Mouse (Mus musculus): Measurements from ENCODE around the gene Cachd1.

The Cachd1 gene

GRCm38 (mm10) chr4:100865423-100865822, 88.9 kb downstream of the Cachd1 start:
- DNase-seq (ENCODE audit: low spot score in 2 of 2), result no peak

DNA sequence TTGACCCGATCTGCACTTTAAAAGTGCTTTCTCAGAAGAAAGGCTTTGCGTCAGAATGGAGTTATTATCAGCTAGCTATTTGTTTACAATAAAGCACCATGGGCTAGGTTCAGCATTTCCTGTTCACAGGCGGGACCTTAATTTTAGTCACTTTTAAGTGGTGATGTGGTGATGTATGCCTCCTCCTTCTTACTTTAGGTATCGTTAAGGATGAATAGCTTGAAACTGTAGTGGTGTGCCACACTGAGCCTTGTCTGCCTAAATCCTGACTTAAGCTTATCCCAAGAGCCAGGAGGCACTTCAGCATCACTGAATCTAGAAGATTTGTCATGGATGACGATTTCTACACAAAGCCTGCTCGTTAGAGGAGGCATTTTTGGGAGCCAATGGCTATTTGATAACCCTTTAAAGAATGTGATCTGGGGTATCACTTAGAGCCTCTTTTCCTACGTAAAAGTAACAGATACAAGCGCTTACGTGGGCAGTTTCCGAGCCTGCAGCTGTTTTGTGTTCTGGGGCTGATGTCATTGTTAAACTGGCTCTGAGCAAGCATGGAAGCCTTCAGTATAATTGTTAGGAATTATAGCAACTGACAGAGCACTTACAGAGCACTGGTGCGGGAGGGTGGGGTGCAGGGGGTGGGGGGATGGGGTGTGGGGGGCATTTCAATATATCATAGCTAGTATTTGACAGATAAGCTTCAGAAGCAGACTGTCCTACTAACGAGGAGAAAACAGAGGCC, 89.7 kb downstream of the Cachd1 start:
- DNase-seq (ENCODE audit: low spot score in 2 of 2), result no peak

DNA sequence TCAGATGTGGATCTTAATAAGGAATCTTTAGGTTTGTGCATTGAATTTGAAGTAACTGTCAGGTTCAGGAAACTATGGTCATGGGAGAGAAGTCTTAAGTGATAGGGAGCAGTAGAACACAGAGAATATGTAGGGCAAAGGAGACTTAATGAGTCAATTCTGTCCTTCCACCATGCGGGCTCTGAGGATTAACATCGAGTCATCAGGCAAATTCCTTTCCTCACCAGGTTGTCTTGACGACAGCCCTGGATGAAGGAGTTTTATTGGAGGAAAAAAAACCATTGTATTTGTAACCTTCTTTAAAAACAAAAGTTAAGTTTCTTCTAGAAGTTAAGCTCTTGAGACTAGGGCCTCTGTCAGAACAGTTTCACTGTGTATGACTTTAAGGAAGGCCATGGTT, 100.9 kb downstream of the Cachd1 start:
- no peak for DNase-seq (ENCODE audit: low spot score in 2 of 2)

GRCm38 (mm10) chr4:100879414-100879813, 102.9 kb downstream of the Cachd1 start:
- DNase-seq (ENCODE audit: low spot score in 2 of 2), result no peak

DNA sequence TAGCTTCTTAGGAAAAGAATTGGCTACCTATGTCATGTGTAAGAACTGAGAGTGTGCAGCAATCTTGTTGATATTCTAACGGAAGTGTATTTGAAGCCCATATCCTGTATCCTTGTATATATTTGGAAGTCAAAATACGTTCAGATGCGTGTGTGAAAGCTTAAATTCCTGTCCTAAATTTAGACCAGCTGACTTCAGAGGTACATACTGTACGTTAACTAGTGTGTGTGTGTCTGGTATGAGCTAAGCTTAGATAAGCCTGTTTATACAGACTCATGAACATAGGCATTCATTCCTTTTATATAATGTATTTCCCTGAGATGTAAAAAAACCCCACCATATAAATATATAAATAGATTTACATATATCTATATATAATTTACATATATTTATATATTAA, 103.6 kb downstream of the Cachd1 start:
- no peak for DNase-seq (ENCODE audit: low spot score in 2 of 2)

- DNase-seq (ENCODE audit: low spot score in 2 of 2), result no peak
Measured at GRCm38 (mm10) chr4:100885793-100886742, 109.6 kb downstream of the Cachd1 start.

GRCm38 (mm10) chr4:100886743-100887416, 110.4 kb downstream of the Cachd1 start:
- DNase-seq (ENCODE audit: low spot score in 2 of 2), result no peak

- DNase-seq (ENCODE audit: low spot score in 2 of 2), result no peak
Measured at GRCm38 (mm10) chr4:100890106-100890970, 113.9 kb downstream of the Cachd1 start.

- DNase-seq (ENCODE audit: low spot score in 2 of 2), result no peak
Measured at GRCm38 (mm10) chr4:100893739-100894138, 117.3 kb downstream of the Cachd1 start.

DNA sequence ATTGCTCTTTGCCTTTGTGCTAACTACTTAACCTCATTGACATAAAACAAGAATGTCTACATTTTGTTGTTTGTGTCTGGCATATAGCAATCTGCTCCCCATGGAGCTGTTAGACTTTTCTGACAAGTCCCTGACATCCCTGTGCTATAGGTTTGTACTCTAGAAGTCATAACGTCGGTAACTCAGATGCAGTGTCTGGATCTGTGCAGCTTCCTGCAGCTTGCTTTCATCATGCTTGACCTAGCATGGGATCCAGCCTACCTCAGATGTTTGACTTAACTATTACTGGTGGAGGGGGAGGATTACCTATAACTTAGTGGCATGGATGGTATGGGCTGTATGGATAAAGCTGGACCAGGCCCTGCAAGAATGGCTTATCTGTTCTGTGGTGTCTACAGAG, 117.7 kb downstream of the Cachd1 start:
- no peak for DNase-seq (ENCODE audit: low spot score in 2 of 2)

- no peak for DNase-seq (ENCODE audit: low spot score in 2 of 2)
Measured at GRCm38 (mm10) chr4:100896260-100897010, 120.0 kb downstream of the Cachd1 start.

GRCm38 (mm10) chr4:100897943-100898342, 121.5 kb downstream of the Cachd1 start:
- no peak for DNase-seq (ENCODE audit: low spot score in 2 of 2)

- no peak for DNase-seq (ENCODE audit: low spot score in 2 of 2)
Measured at GRCm38 (mm10) chr4:100909694-100910340, 133.3 kb downstream of the Cachd1 start.

GRCm38 (mm10) chr4:100910605-100911330, 134.3 kb downstream of the Cachd1 start:
- DNase-seq (ENCODE audit: low spot score in 2 of 2), result no peak

GRCm38 (mm10) chr4:100911658-100912057, 135.2 kb downstream of the Cachd1 start:
- no peak for DNase-seq (ENCODE audit: low spot score in 2 of 2)

DNA sequence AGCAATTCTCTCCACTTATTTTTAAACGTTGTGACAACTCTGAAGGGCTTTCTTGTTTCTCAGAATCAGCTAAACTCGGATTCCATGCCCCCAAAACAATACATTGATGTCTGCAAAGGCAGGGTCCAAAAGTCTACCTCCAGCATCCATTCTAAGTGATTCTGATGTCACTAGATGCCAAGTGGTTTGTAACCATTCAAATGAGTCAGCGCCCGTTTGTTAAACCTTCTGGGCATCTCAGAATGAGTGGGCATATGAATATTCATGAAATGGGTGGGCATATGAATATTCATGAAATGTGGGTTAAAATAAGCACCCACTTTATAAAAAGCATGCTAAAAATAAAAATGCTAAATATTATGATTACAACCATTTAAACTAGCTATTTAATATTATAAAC, 137.2 kb downstream of the Cachd1 start:
- no peak for DNase-seq (ENCODE audit: low spot score in 2 of 2)

GRCm38 (mm10) chr4:100914532-100914931, 138.1 kb downstream of the Cachd1 start:
- DNase-seq (ENCODE audit: low spot score in 2 of 2), result no peak

- no peak for DNase-seq (ENCODE audit: low spot score in 2 of 2)
Measured at GRCm38 (mm10) chr4:100915093-100915492, 138.6 kb downstream of the Cachd1 start.

GRCm38 (mm10) chr4:100917511-100917910, 141.0 kb downstream of the Cachd1 start:
- DNase-seq (ENCODE audit: low spot score in 2 of 2), result no peak

Measured in thymus, postnatal 10 days (tissue).